Mouse (Mus musculus): ENCODE results near the gene Cyth3.

Cyth3 gene

DNA sequence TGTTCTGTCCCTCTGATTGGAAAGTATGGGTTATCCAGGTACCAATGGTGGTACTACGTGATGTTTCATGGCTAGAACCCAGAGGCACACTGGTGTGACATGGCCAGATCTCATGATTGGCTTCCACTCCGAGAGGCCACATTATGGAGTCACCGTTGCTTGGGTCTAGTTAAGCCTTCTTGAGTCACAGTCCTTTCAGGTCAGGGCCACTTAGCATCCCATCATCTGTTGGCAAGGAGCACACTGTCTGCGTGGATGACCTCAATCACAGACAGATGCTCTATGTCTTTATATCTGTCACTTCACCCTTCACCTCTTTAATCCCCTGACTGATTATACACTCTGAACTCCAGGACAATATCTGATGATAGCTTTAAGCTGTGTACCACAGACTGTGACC lies 6.1 kb upstream of the Cyth3 start:
- no peak for DNase-seq (ENCODE audit: low spot score in 2 of 2)

DNA sequence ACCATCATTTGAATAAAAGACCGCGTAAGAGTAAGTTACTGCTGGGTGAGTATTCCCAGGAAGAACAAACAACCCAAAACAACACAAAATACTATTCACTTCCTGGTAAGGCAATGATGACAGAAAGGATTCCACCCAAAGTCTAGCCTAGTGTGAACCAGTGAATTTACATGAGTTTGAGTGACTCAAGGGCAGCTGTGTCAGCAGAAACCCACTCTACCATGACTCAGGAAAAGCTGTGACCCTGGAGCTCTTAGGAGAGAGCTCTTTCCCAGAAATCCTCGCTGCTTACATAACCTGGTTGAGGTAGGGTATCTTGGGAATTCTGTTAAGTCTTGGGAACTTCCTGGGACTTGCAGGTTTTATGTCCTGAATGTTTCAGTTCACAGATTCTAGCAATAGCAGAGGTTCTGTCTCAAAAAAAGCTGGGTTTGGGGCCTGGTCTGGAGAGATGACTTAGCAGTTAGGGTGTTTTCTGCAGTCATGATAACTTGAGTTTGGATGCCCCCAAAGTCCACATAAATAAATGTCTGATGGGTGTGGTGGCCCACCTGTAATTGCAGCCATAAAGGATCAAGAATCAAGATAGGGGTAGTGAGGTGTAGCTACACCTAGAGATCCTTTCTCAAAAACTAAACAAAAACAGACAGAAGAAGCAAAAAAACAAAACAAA lies 5.5 kb upstream of the Cyth3 start:
- no peak for DNase-seq (ENCODE audit: low spot score in 2 of 2)

DNA sequence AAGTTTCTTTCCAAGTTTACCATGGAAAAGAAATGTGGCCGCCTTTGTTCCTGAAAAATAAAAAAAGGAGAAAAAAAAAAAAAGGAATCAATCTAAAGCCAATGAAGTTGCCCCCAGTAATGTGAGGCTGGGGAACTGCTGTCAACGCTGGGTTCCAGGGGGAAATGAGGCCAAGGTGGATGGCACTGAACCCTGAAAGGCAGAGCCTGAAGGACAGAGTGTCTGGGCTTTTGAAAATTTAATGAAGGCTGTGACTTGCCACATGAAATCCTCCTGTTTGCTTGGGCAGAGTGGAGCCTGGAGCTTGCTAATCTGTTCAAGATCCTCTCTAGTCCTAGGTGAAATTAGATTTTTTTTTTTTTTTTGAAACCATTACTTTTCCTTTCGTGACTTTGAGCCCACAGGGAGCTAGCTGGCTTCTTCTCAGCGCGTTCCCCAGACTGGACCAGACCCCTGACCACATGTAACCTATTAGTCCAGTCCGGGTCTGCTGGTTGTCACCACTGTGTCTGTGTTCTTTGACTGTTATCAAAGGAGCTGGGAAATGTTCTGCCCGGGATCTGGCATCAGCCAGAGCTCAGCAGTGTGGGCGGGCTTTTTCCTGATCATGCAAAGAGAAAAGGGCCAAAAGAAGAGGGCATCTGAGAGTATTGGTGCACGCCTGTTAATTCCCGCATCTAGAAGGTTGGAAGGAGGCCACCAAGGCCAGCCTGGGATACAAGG lies 4.6 kb upstream of the Cyth3 start:
- peak in 1 of 2 experiments; percentile 52 for DNase-seq (ENCODE audit: low spot score in 2 of 2)

GRCm38 (mm10) chr5:143618585-143618984 lies 3.7 kb upstream of the Cyth3 start:
- no peak for DNase-seq (ENCODE audit: low spot score in 2 of 2)

- no peak for DNase-seq (ENCODE audit: low spot score in 2 of 2)
Observed at GRCm38 (mm10) chr5:143620196-143620595, 2.1 kb upstream of the Cyth3 start.

DNA sequence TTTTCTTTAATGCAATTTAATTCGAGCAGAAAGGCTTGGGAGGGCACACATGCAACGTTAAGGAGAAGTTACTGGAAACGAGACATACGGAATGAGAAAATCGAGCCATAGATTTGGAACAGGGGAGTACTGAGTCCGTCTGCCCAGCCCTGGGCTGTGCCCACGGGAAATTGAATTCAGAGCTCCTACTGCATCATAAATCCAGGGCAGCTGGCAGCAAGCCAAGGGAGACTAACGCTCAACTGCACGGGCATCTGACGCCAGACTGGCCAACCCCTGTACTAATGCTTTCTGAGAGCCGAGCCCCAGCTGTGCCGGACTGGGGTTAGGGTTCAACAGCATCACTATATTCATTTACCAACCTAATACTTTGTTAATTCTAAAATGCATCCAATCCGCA lies 1.3 kb upstream of the Cyth3 start:
- DNase-seq (ENCODE audit: low spot score in 2 of 2), result no peak

DNA sequence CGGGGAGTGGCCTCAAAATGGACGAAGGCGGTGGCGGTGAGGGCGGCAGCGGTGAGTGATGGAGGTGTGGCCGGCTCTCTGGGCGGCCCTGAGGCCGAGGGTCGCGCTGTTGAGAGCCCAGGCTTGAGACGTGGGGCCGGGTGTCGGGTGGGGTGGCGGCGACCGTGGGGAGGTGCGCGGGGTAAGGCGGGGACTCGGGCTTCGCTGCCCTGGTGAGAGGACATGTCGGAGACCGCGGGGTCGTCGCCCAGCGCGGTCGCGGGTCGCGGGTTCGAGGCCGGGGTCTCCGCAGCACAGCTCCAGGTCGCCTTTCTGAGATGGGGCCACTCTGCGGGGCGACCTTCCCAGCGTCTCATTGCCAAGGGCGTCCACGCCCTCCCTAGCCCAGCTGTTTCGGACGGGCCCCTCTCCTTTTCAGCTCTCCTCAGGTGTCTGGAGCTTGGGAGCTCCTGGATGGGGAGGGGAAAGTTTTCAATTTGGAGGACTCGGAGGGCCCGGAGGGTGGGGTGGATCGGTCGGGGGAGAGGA lies 440 bp downstream of the Cyth3 start:
- DNase-seq (ENCODE audit: low spot score in 2 of 2), result no peak

GRCm38 (mm10) chr5:143623356-143624295 lies 1.4 kb downstream of the Cyth3 start:
- DNase-seq (ENCODE audit: low spot score in 2 of 2), result no peak

- DNase-seq (ENCODE audit: low spot score in 2 of 2), result no peak
Observed at GRCm38 (mm10) chr5:143624449-143624848, 2.2 kb downstream of the Cyth3 start.

- peak in 1 of 2 experiments; percentile 57 for DNase-seq (ENCODE audit: low spot score in 2 of 2)
Observed at GRCm38 (mm10) chr5:143625497-143625896, 3.2 kb downstream of the Cyth3 start.

DNA sequence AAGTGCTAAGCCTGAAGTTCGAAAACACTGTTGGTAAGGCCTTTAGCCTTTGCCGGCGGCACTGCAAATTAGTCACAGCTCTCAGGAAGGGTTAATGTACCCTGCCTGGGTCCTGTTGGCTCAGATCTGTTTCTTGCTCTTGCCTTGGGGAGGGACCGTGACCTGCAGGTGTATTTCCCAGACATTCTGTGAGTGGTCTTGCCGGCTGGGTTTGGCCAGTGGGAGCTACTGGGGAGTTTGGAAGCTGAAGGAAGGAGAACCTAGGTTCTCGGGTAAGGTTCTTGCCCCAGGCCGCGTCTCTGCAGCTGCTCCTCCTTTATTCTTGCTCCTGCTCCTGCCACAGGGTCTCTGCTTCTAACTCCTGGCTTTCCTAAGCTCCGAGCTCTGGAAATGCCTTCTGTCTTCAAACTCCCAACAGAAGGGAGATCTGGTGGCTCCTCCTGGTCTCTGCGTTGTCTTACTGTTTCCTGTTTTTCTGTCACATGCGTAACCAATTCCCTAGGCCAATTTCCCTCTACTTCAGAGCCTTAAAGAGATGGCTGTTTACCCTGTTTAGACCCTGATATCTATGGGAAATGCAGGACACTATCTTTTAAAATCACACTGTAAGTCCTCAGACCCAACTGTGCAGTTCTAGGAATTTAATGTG lies 3.8 kb downstream of the Cyth3 start:
- DNase-seq (ENCODE audit: low spot score in 2 of 2), result peak in 1 of 2 experiments; percentile 51

GRCm38 (mm10) chr5:143627507-143627906 lies 5.3 kb downstream of the Cyth3 start:
- no peak for DNase-seq (ENCODE audit: low spot score in 2 of 2)

DNA sequence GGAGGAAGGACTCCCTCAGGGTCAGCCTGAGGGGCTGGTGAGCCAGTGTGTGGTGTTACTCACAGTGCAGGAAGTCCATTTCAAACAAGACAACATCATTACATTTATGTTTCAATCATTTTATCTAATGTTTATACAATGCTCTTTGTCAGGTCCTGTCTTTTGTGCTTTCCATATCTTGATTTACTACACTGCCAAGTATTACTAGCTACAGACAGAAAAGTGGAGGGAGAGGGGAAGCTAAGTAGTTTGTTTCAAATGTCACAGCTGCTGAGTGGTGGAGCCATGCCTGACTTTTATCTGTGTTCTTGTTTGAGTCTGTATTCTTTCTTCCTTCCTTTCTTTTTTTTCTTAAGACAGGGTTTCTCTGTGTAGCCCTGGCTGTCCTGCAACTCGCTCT lies 5.7 kb downstream of the Cyth3 start:
- no peak for DNase-seq (ENCODE audit: low spot score in 2 of 2)

DNA sequence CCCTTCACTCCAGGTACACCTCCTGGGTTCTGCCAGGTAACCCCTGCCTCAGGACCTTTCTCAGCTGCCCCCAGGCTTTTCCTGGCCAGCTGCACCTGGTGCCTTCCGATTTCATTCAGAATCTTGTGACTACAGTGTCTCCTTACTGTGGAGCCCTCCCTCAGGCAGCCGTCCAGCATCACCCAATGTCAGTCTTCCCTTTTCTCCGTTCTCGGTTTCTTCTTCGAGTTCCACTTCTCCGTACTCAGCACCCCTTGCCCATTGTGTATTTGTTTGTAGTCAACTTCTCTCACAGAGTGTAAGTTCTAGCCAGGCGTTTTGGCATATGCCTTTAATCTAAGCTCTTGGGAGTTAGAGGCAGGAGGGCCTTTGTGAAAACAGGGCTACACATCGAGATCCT lies 7.4 kb downstream of the Cyth3 start:
- no peak for DNase-seq (ENCODE audit: low spot score in 2 of 2)

- no peak for DNase-seq (ENCODE audit: low spot score in 2 of 2)
Observed at GRCm38 (mm10) chr5:143630214-143630613, 8.0 kb downstream of the Cyth3 start.

- no peak for DNase-seq (ENCODE audit: low spot score in 2 of 2)
Observed at GRCm38 (mm10) chr5:143630738-143631137, 8.5 kb downstream of the Cyth3 start.

- no peak for DNase-seq (ENCODE audit: low spot score in 2 of 2)
Observed at GRCm38 (mm10) chr5:143631559-143631958, 9.3 kb downstream of the Cyth3 start.

DNA sequence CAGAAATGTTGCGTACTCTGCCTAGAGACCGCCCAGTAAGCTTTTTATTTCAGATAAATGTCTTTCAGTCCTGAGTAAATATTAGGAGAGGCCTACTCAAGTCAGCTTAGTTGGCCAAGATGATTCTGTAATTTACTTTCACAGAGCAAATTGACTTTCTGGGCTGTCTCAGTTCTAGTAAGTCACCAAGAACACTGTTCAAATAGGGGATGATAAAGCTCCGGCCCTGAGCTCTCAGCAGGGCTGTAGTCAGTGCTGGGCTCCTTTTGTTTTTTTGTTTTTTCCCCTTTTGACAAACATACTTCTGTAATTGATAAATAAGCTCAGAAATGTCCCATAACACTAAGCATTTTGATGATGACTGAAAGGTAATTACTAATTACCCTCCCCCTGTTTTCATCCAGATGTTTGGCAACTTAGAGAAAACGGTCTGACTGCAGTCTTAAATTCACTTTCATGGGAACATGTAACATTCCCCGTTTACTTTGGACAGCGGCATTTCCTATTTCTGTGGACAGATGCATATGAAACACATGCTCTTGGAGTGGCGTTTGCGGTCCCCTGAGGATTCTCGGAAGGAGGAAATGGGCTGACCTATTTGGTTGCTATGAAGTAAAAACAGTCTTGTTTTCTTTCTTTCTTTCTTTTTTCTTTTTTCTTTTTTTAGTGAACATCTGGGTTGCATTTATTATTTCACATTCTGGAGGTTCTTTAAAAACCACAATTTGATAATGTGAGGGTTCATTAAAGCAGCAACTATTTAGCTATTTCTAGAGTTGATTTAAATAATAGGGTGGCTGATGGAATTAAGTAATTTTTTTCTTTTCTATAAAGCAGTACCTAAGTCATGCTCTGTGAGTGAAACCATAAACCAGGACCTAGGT lies 10.7 kb downstream of the Cyth3 start:
- peak; percentile 85 to 86 for DNase-seq (ENCODE audit: low spot score in 2 of 2)

GRCm38 (mm10) chr5:143633558-143633871 lies 11.3 kb downstream of the Cyth3 start:
- DNase-seq (ENCODE audit: low spot score in 2 of 2), result no peak

DNA sequence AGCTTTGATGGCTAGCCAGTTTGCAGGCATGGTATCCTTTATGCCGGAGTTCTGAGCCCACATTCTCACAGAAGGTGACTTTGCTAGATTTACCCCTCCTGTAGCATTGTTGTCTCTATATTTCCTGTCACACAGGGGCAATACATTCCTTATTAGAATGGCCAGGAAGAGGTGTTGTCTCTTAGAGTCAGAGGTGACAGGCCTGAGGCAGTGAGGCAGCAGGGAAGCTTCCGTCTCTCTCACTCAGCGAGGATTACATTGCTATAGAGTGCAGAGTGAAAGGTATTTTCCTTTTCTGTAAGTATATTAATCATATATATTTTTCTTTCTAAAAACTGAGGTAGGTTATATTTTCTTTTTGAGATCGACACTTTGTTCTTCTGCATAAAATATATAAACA lies 11.6 kb downstream of the Cyth3 start:
- no peak for DNase-seq (ENCODE audit: low spot score in 2 of 2)
